Mouse (Mus musculus): ENCODE data around the gene Fignl1. TPM values are rescaled to one million over a fixed set of nuclear protein-coding genes. Genes with fewer than 3 reads are reported as not detected.

Fignl1 gene
- total and polyA plus RNA-seq, 3 experiments, result 82.8 to 189 (median 98.5) TPM

- TF ChIP-seq BHLHE40 (IDR thresholded peaks at IDR 0.05; ENCODE audit: low read depth, low read length) (no peak), ZMIZ1 (IDR thresholded peaks at IDR 0.05; ENCODE audit: low read depth, low read length) (no peak), POLR2A (IDR thresholded peaks at IDR 0.05; ENCODE audit: low read depth, low read length) (no peak), EP300 (IDR thresholded peaks at IDR 0.05; ENCODE audit: low read length) (no peak), ZKSCAN1 (IDR thresholded peaks at IDR 0.05; ENCODE audit: borderline replicate concordance, low read depth, low read length) (no peak), PAX5 (IDR thresholded peaks at IDR 0.05; ENCODE audit: low read length) (no peak), MAFK (IDR thresholded peaks at IDR 0.05; ENCODE audit: insufficient replicate concordance, low read length) (no peak), NELFE (IDR thresholded peaks at IDR 0.05; ENCODE audit: low read depth, low read length) (no peak), TBP (conservative IDR thresholded peaks at IDR 0.05; ENCODE audit: low read depth, low read length) (no peak), SIN3A (IDR thresholded peaks at IDR 0.05; ENCODE audit: low read length) (no peak)
- H3K4me3 ChIP-seq (replicated peaks in 1 of 3; ENCODE audit: low read depth in 2 of 3, low read length in 2 of 3, poor library complexity in 1 of 3), result no peak overlapping the region
- no peak overlapping the region for H3K4me2 ChIP-seq (ENCODE audit: insufficient read depth, low read depth, poor library complexity, severe bottlenecking)
- dilution Hi-C loops (cut with MboI; ENCODE audit: extremely low pct_ligation_motif_present, extremely low pct_unique_long_range_greater_than_20kb, low sequenced_read_pairs) (no loop called here), in situ Hi-C loops (cut with MboI; ENCODE audit: low pct_ligation_motif_present, low pct_unique_long_range_greater_than_20kb, low sequenced_read_pairs) (no loop called here)
- peaks cover 4% of the 10 kb centered on the region for H3K9me3 ChIP-seq (replicated peaks; ENCODE audit: low read length)
- H3K79me2 ChIP-seq (replicated peaks; ENCODE audit: control insufficient read depth, extremely low read depth, insufficient read depth, poor library complexity, severe bottlenecking), result no peaks in the 10 kb centered on the region
- H3K27me3 ChIP-seq (replicated peaks), result no peaks in the 10 kb centered on the region
- H3K36me3 ChIP-seq (replicated peaks in 1 of 2; ENCODE audit: control insufficient read depth in 1 of 2, insufficient read depth in 1 of 2, low read length in 1 of 2), result no peaks in the 10 kb centered on the region
- no peak for DNase-seq (ENCODE audit: extremely low read depth)
- H3K9ac ChIP-seq (ENCODE audit: insufficient read depth, low read depth), result no peak overlapping the region
- no peak overlapping the region for H3K27ac ChIP-seq (ENCODE audit: insufficient read depth, low read depth)
- H3K4me1 ChIP-seq (ENCODE audit: control insufficient read depth in 1 of 2, insufficient read depth in 2 of 2), result peaks cover 2 to 16% of the 10 kb centered on the region in 2 experiments; a peak in 2 of 4 replicates
Measured at GRCm38 (mm10) chr11:11855061-11855672, 46.4 kb upstream of the Fignl1 start.

- dilution Hi-C loops (cut with MboI; ENCODE audit: extremely low pct_ligation_motif_present, extremely low pct_unique_long_range_greater_than_20kb, low sequenced_read_pairs), result no loop called here
- Histone ChIP-seq H3K27ac (ENCODE audit: insufficient read depth, low read depth) (no peak overlapping the region), H3K9ac (ENCODE audit: insufficient read depth, low read depth) (no peak overlapping the region), H3K9me3 (replicated peaks; ENCODE audit: low read length) (peaks cover 4% of the 10 kb centered on the region), H3K4me2 (ENCODE audit: insufficient read depth, low read depth, poor library complexity, severe bottlenecking) (no peak overlapping the region), H3K4me3 (replicated peaks in 1 of 3; ENCODE audit: low read depth in 2 of 3, low read length in 2 of 3, poor library complexity in 1 of 3) (no peak overlapping the region), H3K27me3 (replicated peaks) (no peaks in the 10 kb centered on the region), H3K4me1 (ENCODE audit: control insufficient read depth in 1 of 2, insufficient read depth in 2 of 2) (peaks cover 2 to 26% of the 10 kb centered on the region in 2 experiments; a peak in 2 of 4 replicates), H3K36me3 (replicated peaks in 1 of 2; ENCODE audit: control insufficient read depth in 1 of 2, insufficient read depth in 1 of 2, low read length in 1 of 2) (no peaks in the 10 kb centered on the region), H3K79me2 (replicated peaks; ENCODE audit: control insufficient read depth, extremely low read depth, insufficient read depth, poor library complexity, severe bottlenecking) (no peaks in the 10 kb centered on the region)
- TF ChIP-seq MAX (IDR thresholded peaks at IDR 0.05; ENCODE audit: low read length) (no peak), CTCF (conservative IDR thresholded peaks at IDR 0.05 in 1 of 2, IDR thresholded peaks at IDR 0.05 in 1 of 2; ENCODE audit: low read depth in 2 of 2, low read length in 2 of 2) (no peak; a peak in 1 of 4 replicates), UBTF (IDR thresholded peaks at IDR 0.05; ENCODE audit: low read depth, low read length) (no peak), IRF4 (IDR thresholded peaks at IDR 0.05; ENCODE audit: low read depth, low read length) (no peak), MAZ (IDR thresholded peaks at IDR 0.05; ENCODE audit: low read depth, low read length) (no peak), JUND (conservative IDR thresholded peaks at IDR 0.05; ENCODE audit: low read depth, low read length) (no peak), MYC (IDR thresholded peaks at IDR 0.05; ENCODE audit: low read depth, low read length) (no peak), MXI1 (IDR thresholded peaks at IDR 0.05; ENCODE audit: low read depth, low read length) (no peak), TBP (conservative IDR thresholded peaks at IDR 0.05; ENCODE audit: low read depth, low read length) (no peak), CHD1 (IDR thresholded peaks at IDR 0.05; ENCODE audit: low read depth, low read length) (no peak), ZMIZ1 (IDR thresholded peaks at IDR 0.05; ENCODE audit: low read depth, low read length) (no peak), ELF1 (IDR thresholded peaks at IDR 0.05; ENCODE audit: low read depth, low read length) (no peak), ZNF384 (IDR thresholded peaks at IDR 0.05; ENCODE audit: low read depth, low read length) (no peak), TCF12 (IDR thresholded peaks at IDR 0.05; ENCODE audit: low read depth, low read length) (no peak), ZC3H11A (IDR thresholded peaks at IDR 0.05; ENCODE audit: low read depth, low read length) (no peak), NELFE (IDR thresholded peaks at IDR 0.05; ENCODE audit: low read depth, low read length) (no peak), USF1 (IDR thresholded peaks at IDR 0.05; ENCODE audit: low read depth, low read length) (no peak), RCOR1 (conservative IDR thresholded peaks at IDR 0.05; ENCODE audit: low read depth, low read length) (no peak), RAD21 (IDR thresholded peaks at IDR 0.05; ENCODE audit: low read depth, low read length) (no peak), CHD2 (IDR thresholded peaks at IDR 0.05; ENCODE audit: low read length) (no peak)
- no peak for DNase-seq (ENCODE audit: extremely low read depth)
- in situ Hi-C loops (cut with MboI; ENCODE audit: low pct_ligation_motif_present, low pct_unique_long_range_greater_than_20kb, low sequenced_read_pairs), result no loop called here
Measured at GRCm38 (mm10) chr11:11853731-11854461, 45.1 kb upstream of the Fignl1 start.
